In the genomic region with DNA sequence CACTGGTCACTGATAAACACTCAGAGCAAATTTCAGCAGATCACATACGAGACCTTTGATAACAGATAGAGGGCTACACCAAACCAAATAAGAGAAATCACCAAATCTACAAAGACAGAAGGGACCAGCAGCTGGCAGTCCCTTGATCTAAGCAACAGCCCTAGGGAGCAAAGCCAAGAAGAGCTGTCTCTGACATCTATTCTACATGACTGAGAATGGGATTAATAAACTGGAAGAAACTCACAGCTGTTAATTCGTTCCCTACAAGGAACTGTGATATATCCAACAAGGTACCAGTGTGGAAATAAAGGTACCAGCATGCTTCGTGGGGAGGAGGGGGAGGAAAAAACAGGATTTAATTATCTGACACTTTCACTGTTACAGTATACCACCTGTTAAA, we compare ENCODE assay signal across 22 mouse cellular contexts.
DNase-seq lines count a peak whose midpoint lies in the region; ATAC-seq and TF ChIP-seq lines count a peak whose summit lies in the region.
"Had no signal": no experiment of that assay in that cellular context is flagged by ENCODE, and none has a peak within 500 bp of the region (broad histone marks: within the 10 kb centered on the region; RNA-seq: fewer than 3 reads in every experiment).

No protein-coding gene starts in this region.

- no peaks in the 10 kb centered on the region for H3K27me3 ChIP-seq in forebrain, embryonic 15.5 days
- no peaks in the 10 kb centered on the region for H3K27me3 ChIP-seq in forebrain, embryonic 12.5 days
- H3K27me3 ChIP-seq in hindbrain, postnatal 0 days (ENCODE audit: insufficient read depth, low read length): no peaks in the 10 kb centered on the region
- H3K27me3 ChIP-seq in hindbrain, embryonic 11.5 days (ENCODE audit: control insufficient read depth, insufficient read depth, low read length): no peaks in the 10 kb centered on the region
- H3K27me3 ChIP-seq: heart, embryonic 15.5 days; limb, embryonic 13.5 days; liver, embryonic 12.5 days; neural tube, embryonic 15.5 days had no signal

- peak; percentile 51; the same call in 1 of the 2 replicates for ATAC-seq in forebrain, embryonic 15.5 days (replicated peaks)
- no peak for ATAC-seq in forebrain, embryonic 12.5 days (ENCODE audit: low FRiP score)
- peak; percentile 83 for ATAC-seq in hindbrain, postnatal 0 days
- no peak for ATAC-seq in hindbrain, embryonic 11.5 days (ENCODE audit: low FRiP score)
- ATAC-seq: activated CD4-positive, CD25-positive, alpha-beta regulatory T cell, adult 4 months; intestine, postnatal 0 days; liver, embryonic 12.5 days had no signal

- H3K9ac ChIP-seq in forebrain, embryonic 15.5 days (replicated peaks): no peak overlapping the region
- H3K9ac ChIP-seq in forebrain, embryonic 12.5 days: no peak overlapping the region
- no peak overlapping the region for H3K9ac ChIP-seq in hindbrain, postnatal 0 days (replicated peaks; ENCODE audit: low read length)
- H3K9ac ChIP-seq in hindbrain, embryonic 11.5 days (ENCODE audit: low read depth, low read length): no peak overlapping the region
- H3K9ac ChIP-seq: heart, embryonic 15.5 days; limb, embryonic 13.5 days; liver, embryonic 12.5 days; neural tube, embryonic 15.5 days had no signal

- peak overlapping the region; percentile 33; the same call in 1 of the 2 replicates for H3K27ac ChIP-seq in forebrain, embryonic 15.5 days (replicated peaks)
- no peak overlapping the region for H3K27ac ChIP-seq in forebrain, embryonic 12.5 days
- H3K27ac ChIP-seq in hindbrain, postnatal 0 days: no peak overlapping the region; the same call in 1 of the 2 replicates
- H3K27ac ChIP-seq in hindbrain, embryonic 11.5 days (ENCODE audit: low read depth, low read length): no peak overlapping the region
- no peak overlapping the region for H3K27ac ChIP-seq in gastrocnemius, adult 2 months
- H3K27ac ChIP-seq: heart, embryonic 15.5 days; limb, embryonic 13.5 days; liver, embryonic 12.5 days; neural tube, embryonic 15.5 days had no signal

- no peak for TF ChIP-seq POLR2A in brain, embryonic 14.5 days (IDR thresholded peaks at IDR 0.05; ENCODE audit: borderline replicate concordance, extremely low read depth, insufficient read depth, insufficient read length, poor library complexity, severe bottlenecking)

- WGBS in forebrain, embryonic 15.5 days: 40% methylated on average over 3 of the region's 3 CpGs
- WGBS in forebrain, embryonic 12.5 days: 71% methylated on average over 3 of the region's 3 CpGs
- 47% methylated on average over 3 of the region's 3 CpGs for WGBS in hindbrain, postnatal 0 days
- WGBS in hindbrain, embryonic 11.5 days: 70% methylated on average over 3 of the region's 3 CpGs

- peaks cover 12% of the 10 kb centered on the region for H3K4me1 ChIP-seq in forebrain, embryonic 15.5 days
- no peaks in the 10 kb centered on the region for H3K4me1 ChIP-seq in forebrain, embryonic 12.5 days
- H3K4me1 ChIP-seq in hindbrain, postnatal 0 days (ENCODE audit: insufficient read depth, low read length): no peaks in the 10 kb centered on the region
- no peaks in the 10 kb centered on the region for H3K4me1 ChIP-seq in hindbrain, embryonic 11.5 days (replicated peaks; ENCODE audit: control insufficient read depth, insufficient read depth, low read length)
- H3K4me1 ChIP-seq: limb, embryonic 13.5 days; liver, embryonic 12.5 days; neural tube, embryonic 15.5 days had no signal

- DNase-seq in hindbrain, postnatal 0 days (ENCODE audit: low spot score): peak; percentile 77
- DNase-seq in hindbrain, embryonic 11.5 days (ENCODE audit: low spot score): no peak
- peak; percentile 26 for DNase-seq in brain, adult 2 months (ENCODE audit: low read depth, low spot score)
- DNase-seq in brain, embryonic 14.5 days (ENCODE audit: low read depth): peak; percentile 75
- DNase-seq in gastrocnemius, adult 2 months: no peak
- DNase-seq: adrenal gland, adult 8-10 months; cerebellum, adult 2 months; heart, postnatal 4 days; kidney, postnatal 36 days; lung, adult 18-20 months; lung, postnatal 10 days; right cerebral cortex, postnatal 25 days; spleen, adult 18-20 months had no signal

- no peak overlapping the region for H3K4me3 ChIP-seq in forebrain, embryonic 15.5 days
- no peak overlapping the region for H3K4me3 ChIP-seq in forebrain, embryonic 12.5 days (replicated peaks)
- H3K4me3 ChIP-seq in hindbrain, postnatal 0 days (ENCODE audit: low read length): no peak overlapping the region
- H3K4me3 ChIP-seq in hindbrain, embryonic 11.5 days (ENCODE audit: low read depth, low read length): no peak overlapping the region
- H3K4me3 ChIP-seq in gastrocnemius, adult 2 months: no peak overlapping the region
- H3K4me3 ChIP-seq: heart, embryonic 15.5 days; limb, embryonic 13.5 days; liver, embryonic 12.5 days; neural tube, embryonic 15.5 days had no signal

- no peak for TF ChIP-seq CTCF in hindbrain, postnatal 0 days (IDR thresholded peaks at IDR 0.05; ENCODE audit: low read depth)
- TF ChIP-seq CTCF in brain, embryonic 14.5 days (IDR thresholded peaks at IDR 0.05; ENCODE audit: borderline replicate concordance, extremely low read depth, insufficient read depth, insufficient read length): no peak
- TF ChIP-seq CTCF in gastrocnemius, adult 2 months (IDR thresholded peaks at IDR 0.05): no peak

- no peaks in the 10 kb centered on the region for H3K9me3 ChIP-seq in forebrain, embryonic 15.5 days
- no peaks in the 10 kb centered on the region for H3K9me3 ChIP-seq in forebrain, embryonic 12.5 days
- H3K9me3 ChIP-seq in hindbrain, postnatal 0 days (ENCODE audit: low read length): no peaks in the 10 kb centered on the region
- H3K9me3 ChIP-seq in hindbrain, embryonic 11.5 days (ENCODE audit: control insufficient read depth, low read length): no peaks in the 10 kb centered on the region
- H3K9me3 ChIP-seq: heart, embryonic 15.5 days; limb, embryonic 13.5 days; liver, embryonic 12.5 days; neural tube, embryonic 15.5 days had no signal

- intact Hi-C loops in gastrocnemius, adult 2 months (cut with DNase I): no loop called here

- H3K36me3 ChIP-seq in forebrain, embryonic 15.5 days: 0 out of 2 replicates have a peak, but pooled peaks cover 2% of the 10 kb centered on the region
- H3K36me3 ChIP-seq in forebrain, embryonic 12.5 days (replicated peaks): no peaks in the 10 kb centered on the region
- H3K36me3 ChIP-seq in hindbrain, postnatal 0 days (ENCODE audit: insufficient read depth, low read length): no peaks in the 10 kb centered on the region
- no peaks in the 10 kb centered on the region for H3K36me3 ChIP-seq in hindbrain, embryonic 11.5 days (ENCODE audit: control insufficient read depth, insufficient read depth, low read length)
- H3K36me3 ChIP-seq: heart, embryonic 15.5 days; limb, embryonic 13.5 days; liver, embryonic 12.5 days; neural tube, embryonic 15.5 days had no signal

- no peak overlapping the region for H3K4me2 ChIP-seq in forebrain, embryonic 15.5 days (replicated peaks)
- H3K4me2 ChIP-seq in forebrain, embryonic 12.5 days: no peak overlapping the region
- H3K4me2 ChIP-seq in hindbrain, postnatal 0 days (ENCODE audit: low read depth, low read length): no peak overlapping the region
- H3K4me2 ChIP-seq in hindbrain, embryonic 11.5 days (replicated peaks; ENCODE audit: low read depth, low read length): no peak overlapping the region
- H3K4me2 ChIP-seq: heart, embryonic 15.5 days; limb, embryonic 13.5 days; liver, embryonic 12.5 days; midbrain, embryonic 11.5 days; neural tube, embryonic 15.5 days had no signal

Comparison
In these comparisons a context has a peak if more than half of its experiments do, and no peak if none do; other contexts are left out.
1. ATAC-seq: peak in forebrain, embryonic 15.5 days (single experiment) and hindbrain, postnatal 0 days (single experiment); none in forebrain, embryonic 12.5 days (single experiment) and hindbrain, embryonic 11.5 days (single experiment).
2. DNase-seq: peak in hindbrain, postnatal 0 days (single experiment), brain, adult 2 months (single experiment) and brain, embryonic 14.5 days (single experiment); none in hindbrain, embryonic 11.5 days (single experiment) and gastrocnemius, adult 2 months (single experiment).